Mouse (Mus musculus) neutrophil, adult 83 days (primary cell): ENCODE data around the gene Arfgap1. TPM values are rescaled to one million over a fixed set of nuclear protein-coding genes. Genes with fewer than 3 reads are reported as not detected.

ENCODE experiments used
- total RNA-seq, 2 experiments: library from RNA; stranded (reverse); gene quantifications; one replicate each; pipeline ENCODE4 v1.2.4; 2023

Arfgap1 gene
- 10 to 100 TPM; 43.4 to 45.8 TPM for total RNA-seq

DNA sequence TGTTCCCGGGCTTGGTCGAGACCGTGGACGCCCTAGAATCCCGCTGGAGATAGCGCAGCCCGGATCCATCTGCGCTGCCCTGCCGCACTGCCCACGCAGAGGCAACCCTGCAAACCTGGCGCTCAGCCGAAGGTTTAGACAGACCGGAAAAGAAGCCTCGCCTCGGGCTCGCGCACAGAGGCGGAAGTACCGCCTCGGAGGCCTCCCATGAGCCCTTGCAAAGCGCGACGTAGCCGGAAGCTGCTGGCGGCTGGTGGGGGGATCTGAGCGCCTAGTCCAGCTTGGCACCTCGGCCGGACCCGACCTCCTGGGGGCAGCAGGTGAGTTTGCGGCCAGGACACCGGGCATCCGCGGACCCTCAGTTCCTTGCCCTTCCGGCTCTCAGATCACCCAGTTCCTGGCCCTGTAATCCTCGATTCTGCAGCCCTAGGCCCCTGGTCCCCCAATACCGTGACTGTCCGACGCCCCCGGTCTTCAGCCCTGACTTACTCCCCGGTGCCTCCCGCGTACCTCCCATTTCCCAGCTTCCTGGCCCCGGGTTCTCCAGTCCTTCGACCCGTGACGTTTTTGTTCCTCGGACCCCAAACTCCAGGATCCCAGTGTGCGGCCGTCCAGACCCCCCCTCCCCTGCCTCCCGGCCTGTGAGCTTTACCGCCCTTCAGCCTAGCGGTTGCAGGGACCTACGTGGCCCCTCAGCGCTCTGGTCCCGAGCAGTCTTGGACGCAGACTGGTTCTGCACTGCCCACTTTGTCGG, at the start of gene Arfgap1:
TSS of gene Arfgap1 (plus strand) at position 216 of the 754 bp plus-strand sequence.

GRCm38 (mm10) chr2:180920810-180921400, 46.1 kb upstream of the Arfgap1 start, which contains the start of gene Ythdf1:
Gene Ythdf1 (minus strand): TSS chr2:180920949.

DNA sequence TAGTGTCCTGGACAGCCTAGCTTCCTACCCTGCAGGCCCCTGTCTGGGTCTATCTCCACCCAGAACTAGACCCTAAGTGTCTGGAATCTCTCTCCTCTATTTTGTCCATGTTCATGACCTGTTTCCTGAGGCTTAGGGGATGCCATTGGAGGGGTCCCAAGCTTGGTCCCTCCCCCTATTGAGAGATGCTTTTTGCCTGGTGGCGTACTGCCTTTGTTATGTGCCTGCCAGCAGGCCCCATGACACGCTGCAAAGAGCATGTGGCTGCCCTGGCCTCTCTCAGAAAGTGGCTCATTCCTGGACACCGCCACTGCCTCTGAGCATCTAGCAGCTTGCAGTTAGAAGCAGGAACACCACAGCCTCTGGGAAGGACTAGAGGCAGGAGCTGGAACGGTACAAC, 38.3 kb upstream of the Arfgap1 start, which contains the start of gene Birc7:
TSS of gene Birc7 (plus strand) at position 301 of the 400 bp plus-strand sequence.

GRCm38 (mm10) chr2:180954061-180955047, 12.7 kb upstream of the Arfgap1 start, which contains the start of gene Nkain4:
Gene Nkain4 (minus strand): TSS chr2:180954699.

DNA sequence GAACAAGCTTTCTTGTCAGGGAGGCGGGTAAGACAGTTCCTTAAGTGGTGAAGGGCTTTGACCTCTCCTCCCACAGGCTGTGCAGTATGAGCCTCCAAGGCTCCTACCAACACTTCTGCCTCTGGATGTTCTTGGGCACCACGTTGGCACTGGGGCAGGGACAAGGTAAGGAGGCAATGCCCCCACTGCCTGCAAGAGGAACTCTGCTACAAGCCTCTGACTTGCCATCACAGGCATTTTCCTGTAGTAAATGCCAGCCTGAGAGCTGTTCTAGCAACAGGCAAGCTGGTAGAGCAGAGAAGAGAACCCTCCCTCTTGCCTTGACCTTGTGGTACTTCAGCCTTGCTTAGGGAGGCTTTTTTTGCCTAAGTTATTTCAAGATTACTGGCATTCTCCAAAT, 19.4 kb downstream of the Arfgap1 start, which contains the start of gene Col20a1:
TSS of gene Col20a1 (plus strand) at position 87 of the 400 bp plus-strand sequence.

Other genes with a start within 250 kb of the Arfgap1 start
- gene Slc17a9, start 242.0 kb upstream of the Arfgap1 start, total RNA-seq = 10 to 100 TPM; 20.8 to 23.0 TPM
- gene Bhlhe23, start 190.3 kb upstream of the Arfgap1 start, total RNA-seq = not detected
- gene Ythdf1, start 46.3 kb upstream of the Arfgap1 start, total RNA-seq = 10 to 100 TPM; 43.5 to 48.3 TPM
- gene Birc7, start 38.2 kb upstream of the Arfgap1 start, total RNA-seq = not detected
- not detected for gene Nkain4, start 12.5 kb upstream of the Arfgap1 start, total RNA-seq
- gene Col20a1, start 19.3 kb downstream of the Arfgap1 start, total RNA-seq = 1 to 10 TPM; 1.3 to 2.0 TPM
- gene Chrna4, start 76.3 kb downstream of the Arfgap1 start, total RNA-seq = not detected
- under 1 TPM in 1 of 2 experiments, not detected in 1; 0.20 TPM for gene Kcnq2, start 168.1 kb downstream of the Arfgap1 start, total RNA-seq
- not detected for gene Eef1a2, start 189.8 kb downstream of the Arfgap1 start, total RNA-seq
- gene Ppdpf, start 220.0 kb downstream of the Arfgap1 start, total RNA-seq = 10 to 100 TPM; 19.0 to 24.2 TPM
- not detected for gene Ptk6, start 235.6 kb downstream of the Arfgap1 start, total RNA-seq
- not detected for gene Srms, start 246.0 kb downstream of the Arfgap1 start, total RNA-seq